Mouse (Mus musculus) cerebral cortex, adult 2 months (tissue): ENCODE results near the gene 2610028H24Rik.

Experiments
- WGBS: fragments of 180-500 bp; shearing (Covaris S2); methylation state at CpG from one replicate; pipeline ENCODE4 v1.1.7; 2018; 5-methylcytosine and 5-hydroxymethylcytosine counted together

2610028H24Rik gene

DNA sequence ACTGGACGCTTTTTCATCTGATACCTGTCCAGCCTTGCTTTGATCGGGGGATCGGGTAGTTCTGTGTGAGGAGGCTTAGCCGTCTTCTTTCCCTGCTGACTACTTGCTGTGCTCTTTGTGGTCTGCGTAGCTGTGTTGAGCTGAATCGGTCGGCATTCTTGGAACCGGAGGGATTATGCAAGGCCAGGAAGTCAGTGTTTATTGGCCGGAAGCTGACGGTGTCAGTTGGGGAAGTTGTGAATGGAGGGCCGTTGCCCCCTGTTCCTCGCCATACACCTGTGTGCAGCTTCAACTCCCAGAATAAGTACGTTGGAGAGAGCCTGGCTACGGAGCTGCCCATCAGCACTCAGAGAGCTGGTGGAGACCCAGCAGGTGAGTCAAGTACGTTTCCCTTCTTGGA, 40.3 kb downstream of the 2610028H24Rik start:
- 83% methylated on average over 15 of the region's 15 CpGs for WGBS

- 68% methylated on average over 1 of the region's 1 CpGs for WGBS
These were observed 44.6 kb downstream of the 2610028H24Rik start for GRCm38 (mm10) chr10:76493527-76493926.

- WGBS: 91% methylated on average over 6 of the region's 6 CpGs
These were observed 46.6 kb downstream of the 2610028H24Rik start for GRCm38 (mm10) chr10:76495501-76495900.

- 54% methylated on average over 7 of the region's 7 CpGs for WGBS
These were observed 47.5 kb downstream of the 2610028H24Rik start for GRCm38 (mm10) chr10:76496366-76496765.

- whole genome bisulfite sequencing: 93% methylated on average over 4 of the region's 4 CpGs
These were observed 48.6 kb downstream of the 2610028H24Rik start for GRCm38 (mm10) chr10:76497522-76497921.

GRCm38 (mm10) chr10:76504271-76504943, 55.5 kb downstream of the 2610028H24Rik start:
- WGBS: 89% methylated on average over 11 of the region's 11 CpGs

DNA sequence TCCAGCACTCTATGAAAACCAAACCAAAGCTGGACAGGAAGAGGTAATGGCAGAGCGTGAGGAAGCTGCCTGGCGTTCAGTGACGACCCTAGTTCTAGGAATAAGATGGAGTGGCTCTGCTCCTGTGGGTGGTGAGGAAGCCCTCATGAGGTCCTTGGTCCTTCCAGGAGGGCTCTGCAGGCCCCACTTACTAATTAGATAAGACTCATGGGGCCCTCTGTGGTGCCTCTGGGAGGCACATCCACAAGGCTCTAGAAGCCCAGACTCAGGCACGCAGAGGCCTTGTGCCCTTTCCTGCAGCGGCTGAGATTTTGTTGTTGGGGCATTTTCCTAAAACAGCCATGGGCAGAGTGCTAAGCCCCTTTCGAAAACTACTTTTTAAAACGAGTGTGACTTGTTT, 57.0 kb downstream of the 2610028H24Rik start:
- WGBS: 94% methylated on average over 7 of the region's 7 CpGs
